Mouse (Mus musculus): ENCODE measurements at regions not wholly inside any gene's neighbourhood (a gene's known extent, or its start where the extent isn't known, plus 50 kb on each side); places are given as distances from the start of the nearest gene placed in this dataset.

DNA sequence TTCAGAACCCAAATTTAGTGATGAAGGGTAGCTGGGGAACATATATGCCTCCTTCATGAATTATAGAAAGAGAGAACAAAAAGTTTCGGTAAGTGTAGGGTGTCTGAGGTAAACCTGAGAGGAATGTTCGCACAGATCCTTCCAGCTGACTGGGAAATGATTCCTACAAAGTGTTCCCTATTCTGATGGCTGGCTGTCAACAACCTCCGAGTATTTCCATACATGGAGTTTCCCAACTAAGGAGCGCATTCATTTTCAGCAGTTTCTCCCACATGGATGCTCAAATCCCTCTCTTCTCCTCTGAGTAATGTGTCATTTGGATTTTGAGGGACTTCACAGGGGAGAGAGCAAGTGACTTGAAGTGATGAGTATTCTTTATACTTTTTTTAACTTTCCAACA is 413.9 kb upstream of the Atp2b1 start:
- TF ChIP-seq CTCF (IDR thresholded peaks at IDR 0.05; ENCODE audit: borderline replicate concordance, insufficient read depth, low read length) (no peak), POLR2A (IDR thresholded peaks at IDR 0.05; ENCODE audit: low read depth, low read length) (no peak)

Data from embryonic fibroblast, embryonic 13.5 days (primary cell).